Mouse (Mus musculus) MEL-GATA-1-ER (cell line): ENCODE measurements at regions not wholly inside any gene's neighbourhood (a gene's known extent, or its start where the extent isn't known, plus 50 kb on each side); places are given as distances from the start of the nearest gene placed in this dataset.
A peak's percentile ranks its signal among the peaks of the same experiment; 100 is the strongest.

Source experiments
- DNase-seq: peaks from one replicate; pipeline ENCODE4 v3.0.0-alpha.2; 2012; ENCODE audit warnings: low read depth; ENCODE audit errors: extremely low read depth

- DNase-seq = peak; percentile 89
Observed at GRCm38 (mm10) chr16:78490245-78490644, 86.3 kb downstream of the D16Ertd472e start.

GRCm38 (mm10) chr16:78489604-78490003, 86.9 kb downstream of the D16Ertd472e start:
- DNase-seq = peak; percentile 32

- DNase-seq = no peak
Observed at GRCm38 (mm10) chr16:78486531-78486930, 90.0 kb downstream of the D16Ertd472e start.

GRCm38 (mm10) chr16:78484319-78484718, 92.2 kb downstream of the D16Ertd472e start:
- DNase-seq = no peak

DNA sequence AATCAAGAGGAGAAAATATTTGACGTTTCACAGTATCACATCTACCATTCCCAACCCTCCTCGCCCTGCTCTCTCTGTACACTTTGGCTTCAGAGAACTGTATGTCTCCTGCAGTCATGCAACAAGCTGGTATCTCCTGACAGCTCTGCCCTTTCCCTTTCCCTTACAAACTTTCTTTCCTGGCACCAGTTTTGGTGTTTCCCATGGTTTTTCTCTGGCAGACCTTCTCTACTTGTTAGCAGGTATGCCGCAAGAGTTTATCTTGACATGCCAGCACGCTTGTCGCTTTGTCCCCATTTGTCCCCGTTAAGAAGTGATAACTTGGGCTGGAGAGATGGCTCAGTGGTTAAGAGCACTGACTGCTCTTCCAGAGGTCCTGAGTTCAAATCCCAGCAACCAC, 94.9 kb downstream of the D16Ertd472e start:
- no peak for DNase-seq

- DNase-seq = no peak
Observed at GRCm38 (mm10) chr16:78481065-78481464, 95.4 kb downstream of the D16Ertd472e start.

DNA sequence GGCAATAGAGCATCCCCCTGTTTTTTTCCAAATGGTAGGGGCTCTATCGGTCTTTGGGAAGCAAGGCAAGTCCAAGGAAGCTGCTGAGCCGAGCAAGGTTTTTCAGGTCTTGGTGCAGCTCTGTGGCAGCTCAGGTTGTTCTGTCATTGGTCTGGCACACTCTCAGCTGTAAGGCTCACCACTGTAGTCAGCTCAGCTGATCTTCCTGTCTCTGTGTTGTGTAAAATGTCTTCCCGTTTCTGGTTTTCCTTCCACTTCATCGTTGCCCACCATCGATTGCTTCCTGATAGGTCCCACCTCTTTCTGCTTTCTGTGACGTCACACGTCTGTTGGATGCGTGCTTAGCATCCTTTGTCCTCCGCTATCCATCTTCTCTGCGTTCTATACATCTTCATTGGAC, 96.2 kb downstream of the D16Ertd472e start:
- DNase-seq = no peak

DNA sequence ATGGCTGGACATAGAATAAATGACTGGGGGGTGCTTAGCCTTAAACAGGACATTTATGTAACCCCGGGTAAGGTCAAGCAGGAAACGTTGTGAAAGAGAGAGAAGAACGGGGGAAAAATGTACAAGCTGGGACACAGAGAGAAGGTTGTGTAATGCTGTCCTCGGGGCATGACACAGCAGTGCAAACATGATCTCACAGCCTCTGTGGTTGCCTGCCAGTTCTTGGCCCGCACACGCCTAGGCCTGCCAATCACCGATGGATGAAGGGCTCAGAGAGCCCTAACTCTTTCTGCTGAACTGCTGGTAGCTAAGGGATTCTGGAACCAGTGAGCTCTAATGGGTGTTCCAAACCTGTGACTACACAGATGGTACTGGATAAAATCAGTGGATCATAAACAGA, 96.5 kb upstream of the Btg3 start:
- DNase-seq = no peak

- no peak for DNase-seq
Observed at GRCm38 (mm10) chr16:78459996-78460395, 83.0 kb upstream of the Btg3 start.

- DNase-seq = no peak
Observed at GRCm38 (mm10) chr16:78457731-78458151, 80.7 kb upstream of the Btg3 start.

- no peak for DNase-seq
Observed at GRCm38 (mm10) chr16:78456345-78456744, 79.4 kb upstream of the Btg3 start.

GRCm38 (mm10) chr16:78454509-78454908, 77.5 kb upstream of the Btg3 start:
- no peak for DNase-seq

GRCm38 (mm10) chr16:78452303-78452702, 75.3 kb upstream of the Btg3 start:
- peak; percentile 52 for DNase-seq

GRCm38 (mm10) chr16:78451750-78452149, 74.8 kb upstream of the Btg3 start:
- no peak for DNase-seq

- no peak for DNase-seq
Observed at GRCm38 (mm10) chr16:78451251-78451650, 74.3 kb upstream of the Btg3 start.

GRCm38 (mm10) chr16:78449231-78449630, 72.2 kb upstream of the Btg3 start:
- no peak for DNase-seq

DNA sequence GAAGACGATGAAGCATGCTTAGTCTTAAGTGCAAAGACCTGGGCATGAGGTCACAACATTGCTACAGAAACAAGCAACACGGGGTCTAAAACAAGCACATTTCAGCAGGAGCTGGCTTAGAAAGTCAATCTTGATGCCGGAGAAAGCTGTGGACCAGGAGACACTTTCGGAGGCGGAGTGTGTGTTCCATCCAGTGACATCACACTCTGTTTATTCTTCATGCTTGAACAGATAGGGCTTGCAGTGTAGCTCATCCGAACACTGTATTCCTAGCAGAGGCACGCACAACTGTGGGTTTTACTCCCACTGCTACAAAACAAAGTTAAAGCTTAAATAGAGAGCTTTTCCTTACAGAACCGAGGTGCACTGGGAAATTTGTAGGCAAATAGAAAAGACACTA, 66.3 kb upstream of the Btg3 start:
- DNase-seq = no peak

- no peak for DNase-seq
Observed at GRCm38 (mm10) chr16:78442830-78443229, 65.8 kb upstream of the Btg3 start.

DNA sequence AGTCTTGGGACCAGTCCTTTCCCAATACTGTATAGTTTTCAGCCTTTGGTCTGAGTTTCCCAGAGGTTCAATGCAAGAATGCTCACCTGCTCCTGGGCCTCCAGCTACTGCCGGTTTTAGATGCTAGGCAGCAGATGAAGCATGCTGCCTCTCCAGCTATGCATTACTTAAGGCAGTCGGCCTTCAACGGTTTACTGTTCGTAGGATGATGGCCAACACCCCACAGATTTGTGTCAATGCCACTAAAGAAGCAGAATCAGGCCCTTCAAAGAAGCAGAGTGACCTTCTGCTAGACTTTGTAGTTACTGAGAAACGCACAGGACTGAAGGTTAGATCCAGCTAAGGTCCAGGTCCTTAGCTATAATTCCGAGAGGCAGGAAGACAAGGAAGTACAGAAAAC, 65.0 kb upstream of the Btg3 start:
- no peak for DNase-seq

- DNase-seq = no peak
Observed at GRCm38 (mm10) chr16:78435707-78436106, 58.7 kb upstream of the Btg3 start.

GRCm38 (mm10) chr16:78427470-78428041, 50.6 kb upstream of the Btg3 start:
- DNase-seq = no peak
